Mouse (Mus musculus): ENCODE measurements around the gene Adcy9.

DNA sequence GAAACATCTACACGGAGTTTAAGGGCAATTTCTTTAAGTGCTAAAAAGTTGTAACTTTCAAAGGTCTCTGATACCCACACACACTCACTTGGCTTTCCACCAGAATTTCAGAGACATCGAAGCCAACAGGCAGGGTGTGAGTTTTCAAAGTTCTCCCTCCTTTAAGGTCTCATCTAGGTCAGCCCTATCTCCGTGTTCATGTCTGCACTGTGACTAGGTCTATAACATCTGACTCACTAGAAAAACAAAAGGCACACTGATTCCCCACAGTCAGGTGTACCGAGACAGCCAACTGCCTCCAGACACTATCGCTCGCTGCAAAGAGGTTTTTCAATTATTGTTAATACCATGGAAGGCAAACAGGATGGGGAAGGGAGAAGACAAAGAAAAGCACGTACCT lies 2.8 kb downstream of the Adcy9 start:
- TF ChIP-seq CTCF (conservative IDR thresholded peaks at IDR 0.05; ENCODE audit: low read length) (no peak), POU5F1 (IDR thresholded peaks at IDR 0.05; ENCODE audit: borderline replicate concordance, low read length) (no peak)

Measured in E14TG2a.4 (cell line).